Mouse (Mus musculus) urinary bladder, postnatal 10 days (tissue): ENCODE measurements around the gene Malrd1.

Experiments
- DNase-seq: peaks from one replicate; pipeline ENCODE4 v3.0.0; 2022; ENCODE audit warnings: low spot score

Malrd1 gene

GRCm38 (mm10) chr2:16031559-16031958, 505.3 kb downstream of the Malrd1 start:
- no peak for DNase-seq

- DNase-seq = no peak
Measured at GRCm38 (mm10) chr2:16032804-16033203, 506.5 kb downstream of the Malrd1 start.

- no peak for DNase-seq
Measured at GRCm38 (mm10) chr2:16110696-16111095, 584.4 kb downstream of the Malrd1 start.

- no peak for DNase-seq
Measured at GRCm38 (mm10) chr2:16113333-16113732, 587.1 kb downstream of the Malrd1 start.

GRCm38 (mm10) chr2:16147999-16148398, 621.7 kb downstream of the Malrd1 start:
- DNase-seq = no peak

- no peak for DNase-seq
Measured at GRCm38 (mm10) chr2:16152623-16153022, 626.3 kb downstream of the Malrd1 start.

GRCm38 (mm10) chr2:16163246-16163989, 637.1 kb downstream of the Malrd1 start:
- DNase-seq = no peak

- no peak for DNase-seq
Measured at GRCm38 (mm10) chr2:16168611-16169010, 642.3 kb downstream of the Malrd1 start.

GRCm38 (mm10) chr2:16172086-16172485, 645.8 kb downstream of the Malrd1 start:
- no peak for DNase-seq

- no peak for DNase-seq
Measured at GRCm38 (mm10) chr2:16173355-16173754, 647.1 kb downstream of the Malrd1 start.

GRCm38 (mm10) chr2:16182140-16182539, 655.9 kb downstream of the Malrd1 start:
- no peak for DNase-seq

- DNase-seq = no peak
Measured at GRCm38 (mm10) chr2:16183158-16183557, 656.9 kb downstream of the Malrd1 start.

- DNase-seq = no peak
Measured at GRCm38 (mm10) chr2:16210016-16210415, 683.7 kb downstream of the Malrd1 start.

GRCm38 (mm10) chr2:16212752-16213151, 686.5 kb downstream of the Malrd1 start:
- no peak for DNase-seq

GRCm38 (mm10) chr2:16214111-16214510, 687.8 kb downstream of the Malrd1 start:
- no peak for DNase-seq

- DNase-seq = no peak
Measured at GRCm38 (mm10) chr2:16228187-16228832, 702.0 kb downstream of the Malrd1 start.

GRCm38 (mm10) chr2:16240861-16241260, 714.6 kb downstream of the Malrd1 start:
- no peak for DNase-seq

GRCm38 (mm10) chr2:16243097-16243496, 716.8 kb downstream of the Malrd1 start:
- DNase-seq = no peak

- DNase-seq = no peak
Measured at GRCm38 (mm10) chr2:16248861-16249260, 722.6 kb downstream of the Malrd1 start.

- no peak for DNase-seq
Measured at GRCm38 (mm10) chr2:16252274-16252673, 726.0 kb downstream of the Malrd1 start.
